Mouse (Mus musculus) cerebellum, adult (tissue): ENCODE results near the gene Rmnd5b.
"Not testable (repeated sequence)": the region's sequence is repeated elsewhere in the genome, so short reads cannot be mapped to it uniquely, and the experiment has no call there.

Source experiments
- ATAC-seq: cut with Nextera tagmentation; 2 replicates; pipeline ENCODE4 v1.9.2; 2017; ENCODE audit warnings: mild to moderate bottlenecking, moderate library complexity, mixed read lengths; ENCODE audit not compliant: insufficient number of reproducible peaks, low FRiP score, low TSS enrichment

Rmnd5b gene

DNA sequence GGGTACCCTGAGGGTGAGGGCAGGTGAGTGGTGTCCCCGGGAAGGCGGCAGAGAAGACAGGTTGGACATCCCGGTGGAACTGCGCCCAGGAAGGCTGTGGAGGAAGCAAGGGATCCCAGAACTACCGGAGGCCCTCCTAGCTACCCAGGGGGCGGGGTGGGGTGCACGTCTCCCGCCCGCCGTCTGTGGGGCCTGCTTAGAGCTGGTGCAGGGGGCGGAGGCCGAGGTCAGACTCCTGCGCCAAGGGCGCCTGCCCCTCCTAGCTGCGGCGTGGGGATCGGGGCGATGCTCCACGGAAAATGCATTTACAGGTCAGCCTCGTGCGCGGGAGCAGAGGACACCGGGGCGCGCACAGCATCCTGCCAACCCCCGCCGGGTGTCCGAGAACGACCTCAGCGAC, 14.6 kb upstream of the Rmnd5b start:
- no peak for ATAC-seq

DNA sequence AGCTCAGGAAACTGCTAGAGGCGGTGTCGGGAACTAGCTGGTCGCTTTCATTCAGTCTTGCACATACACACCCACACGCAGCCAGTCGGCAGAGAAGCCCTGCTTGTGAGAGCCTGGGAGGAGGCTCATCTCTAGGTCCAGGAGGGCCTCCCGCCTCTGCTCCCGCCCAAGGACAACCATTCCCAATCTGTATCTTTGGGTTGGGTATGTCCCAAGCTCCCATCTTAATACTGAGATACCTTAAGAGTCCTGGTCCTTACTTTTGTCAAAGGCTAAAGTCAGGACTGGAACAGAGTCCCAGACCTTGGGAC, 14.1 kb upstream of the Rmnd5b start:
- ATAC-seq, result no peak

DNA sequence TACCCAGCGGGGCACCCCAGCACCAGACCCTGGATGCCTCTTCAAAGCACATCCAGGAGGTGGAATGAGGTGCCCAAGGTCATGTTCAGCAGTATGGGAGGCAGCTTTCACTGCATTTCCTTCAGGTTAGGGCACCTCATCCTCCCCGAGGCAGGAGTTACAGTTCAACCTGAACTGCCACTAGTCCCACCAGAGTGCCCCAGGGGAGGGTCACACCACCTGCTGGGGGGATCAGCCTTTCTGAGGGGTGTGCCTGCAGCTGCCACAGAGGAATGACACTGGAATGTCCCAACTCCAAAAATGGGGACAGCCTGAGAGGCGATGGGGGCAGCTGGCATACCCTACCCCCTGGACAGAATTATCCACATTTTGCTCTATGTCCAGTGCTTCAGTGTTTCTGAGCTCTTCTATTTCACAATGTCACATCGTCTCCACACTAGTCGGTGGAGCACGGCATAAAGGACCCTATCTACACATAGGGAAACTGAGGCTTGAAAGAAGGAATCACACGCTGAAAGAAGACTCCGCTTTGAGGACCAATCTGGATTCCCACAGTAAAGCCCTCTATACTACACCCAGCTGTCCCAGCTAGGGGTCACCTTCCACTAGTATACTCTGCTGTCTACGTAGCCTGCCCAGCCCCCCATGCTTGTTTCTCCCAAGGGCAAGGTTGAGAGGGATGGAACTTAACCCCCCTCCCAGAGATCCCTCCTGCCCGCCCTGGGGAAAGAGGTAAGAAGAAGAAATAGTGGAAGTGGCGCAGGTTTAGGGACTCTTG, 13.6 kb upstream of the Rmnd5b start:
- ATAC-seq, result no peak

DNA sequence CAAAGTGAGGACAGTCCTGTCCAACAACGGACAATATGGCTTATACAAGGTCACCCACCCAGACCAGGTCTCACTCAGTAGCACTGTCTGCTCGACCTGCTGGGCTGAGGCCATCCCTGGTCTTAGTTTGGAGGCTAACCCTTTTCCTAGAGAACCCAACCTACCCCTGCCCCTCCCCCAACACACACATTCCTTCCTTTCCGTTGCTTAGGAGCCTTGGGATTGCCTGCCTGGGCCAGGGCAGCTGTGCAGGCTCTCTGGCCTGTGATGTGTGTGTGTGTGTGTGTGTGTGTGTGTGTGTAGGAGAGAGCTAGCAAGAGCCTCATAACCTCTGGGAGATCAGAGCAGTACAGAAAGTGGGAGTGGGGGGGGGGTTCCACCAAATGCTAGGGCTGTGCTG, 12.9 kb upstream of the Rmnd5b start:
- ATAC-seq, result no peak

DNA sequence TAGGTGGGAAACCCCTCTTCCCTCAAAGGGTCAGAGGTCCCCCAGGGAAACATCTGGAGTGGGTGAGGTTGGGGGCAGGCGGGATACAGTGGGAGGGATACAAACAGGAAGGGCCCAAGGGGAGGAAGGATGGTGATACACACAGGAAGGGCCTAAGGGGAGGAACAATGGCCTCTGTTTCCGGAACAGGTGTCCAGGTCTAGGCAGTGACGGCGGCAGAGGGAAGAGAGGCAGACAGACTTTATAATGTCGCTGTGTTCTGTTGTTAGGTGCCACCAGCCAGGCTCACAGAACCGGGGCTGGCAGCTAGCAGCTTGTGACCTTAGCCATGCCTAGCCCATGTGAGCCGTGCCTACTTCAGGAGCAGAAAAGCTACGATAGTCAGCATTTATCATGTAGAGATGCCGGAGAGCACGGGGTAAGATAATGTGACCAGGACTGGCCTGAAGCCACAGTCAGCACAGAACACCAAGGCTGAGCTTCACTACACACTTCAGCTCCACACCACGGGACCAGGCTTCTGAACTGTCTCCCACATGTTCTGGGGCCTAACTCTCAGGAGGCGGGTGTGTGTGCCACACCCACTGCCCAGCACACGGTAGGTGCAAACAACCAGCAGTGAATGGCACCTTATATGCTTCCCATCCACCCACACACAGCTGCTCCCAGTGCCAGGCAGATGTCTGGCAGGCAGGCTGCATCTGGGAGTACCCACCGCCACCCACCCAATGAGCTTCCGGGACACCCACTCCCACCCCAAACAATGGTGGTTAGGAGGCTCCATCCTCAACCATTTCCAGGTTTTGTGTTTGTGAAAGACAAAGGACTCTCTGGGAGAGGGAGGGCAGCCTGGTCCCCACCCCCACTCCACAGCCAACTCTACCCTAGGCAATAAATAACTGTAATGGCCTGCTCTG, 11.3 kb upstream of the Rmnd5b start:
- no peak for ATAC-seq

DNA sequence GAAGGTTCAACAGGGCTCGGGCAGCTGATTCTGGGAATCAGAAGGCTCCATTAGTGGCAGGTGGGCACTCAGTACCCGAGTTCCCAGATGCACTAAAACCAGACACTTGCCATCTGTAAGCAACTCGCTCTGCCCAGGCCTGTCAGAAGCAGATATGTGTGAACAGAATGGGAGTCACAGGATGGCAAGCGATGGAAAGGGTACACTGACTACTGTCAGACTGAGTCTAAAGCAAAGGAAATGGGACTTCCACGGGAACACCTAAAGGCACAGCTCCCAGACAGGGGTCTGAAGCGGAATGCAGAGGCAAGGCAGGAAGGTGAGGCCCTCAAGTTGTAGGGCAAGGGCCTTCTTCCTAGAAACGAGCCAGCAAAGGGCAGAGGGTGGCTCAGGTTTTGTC, 10.5 kb upstream of the Rmnd5b start:
- ATAC-seq, result no peak

DNA sequence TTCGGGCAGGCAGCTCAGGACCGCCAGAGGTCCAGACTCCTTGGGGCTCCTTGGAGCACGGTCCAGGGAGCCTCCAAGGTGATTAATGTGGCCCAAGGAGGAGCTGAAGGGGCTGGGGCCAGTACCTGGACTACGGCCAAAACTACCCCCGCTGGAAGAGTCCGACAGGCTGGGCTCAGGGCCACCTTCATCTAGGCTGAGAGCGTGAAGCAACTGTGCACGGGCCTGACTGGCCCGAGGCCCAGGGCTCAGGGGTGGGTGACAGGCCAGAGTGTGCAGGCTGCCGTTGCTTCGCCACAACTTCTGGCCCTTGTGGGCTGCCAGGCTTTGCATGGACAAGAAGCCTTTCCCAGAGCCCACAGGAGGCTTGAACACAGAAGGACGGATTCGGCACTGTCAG, 9.6 kb upstream of the Rmnd5b start:
- ATAC-seq, result no peak

DNA sequence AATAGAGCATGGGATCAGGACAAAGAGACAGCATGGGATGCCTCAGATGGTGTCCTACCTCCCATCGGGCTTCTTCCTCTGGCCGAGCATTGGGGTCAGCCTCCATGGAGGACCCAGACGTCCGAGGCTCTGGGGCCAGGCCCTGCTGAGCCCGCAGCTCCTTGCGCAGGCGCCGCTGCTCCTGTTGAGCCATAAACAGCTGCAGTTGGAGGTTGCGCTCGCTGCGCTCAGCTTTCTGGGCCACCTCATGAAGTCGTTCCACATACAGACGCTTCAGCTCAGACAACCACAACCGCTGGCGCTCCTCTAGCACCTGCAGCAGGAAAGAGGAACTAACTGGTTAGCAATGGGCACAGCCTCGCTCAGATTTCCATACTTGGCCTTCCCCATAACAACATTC, 8.5 kb upstream of the Rmnd5b start:
- ATAC-seq, result no peak

DNA sequence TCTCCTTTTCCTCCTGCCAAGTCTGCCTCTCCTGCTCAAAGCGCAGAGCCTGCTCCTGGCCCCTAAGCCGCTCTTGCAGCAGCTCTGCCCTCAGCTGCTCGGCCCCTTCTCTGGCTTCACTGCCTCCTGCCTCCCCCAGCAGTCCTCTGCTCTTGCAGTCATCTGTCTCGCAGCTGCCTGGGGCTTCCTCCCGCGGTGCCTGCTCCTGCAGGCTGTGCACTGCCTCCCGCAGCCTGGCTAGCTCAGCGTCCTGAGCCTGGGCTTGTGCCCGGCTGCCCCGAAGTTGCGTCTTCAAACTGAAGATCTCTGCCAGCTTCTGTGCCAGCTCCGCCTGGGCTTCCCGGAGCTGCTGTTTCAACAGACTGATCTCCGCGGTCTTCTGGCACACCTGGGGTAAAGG, 8.1 kb upstream of the Rmnd5b start:
- peak; percentile 32; the same call in 1 of the 2 replicates for ATAC-seq

DNA sequence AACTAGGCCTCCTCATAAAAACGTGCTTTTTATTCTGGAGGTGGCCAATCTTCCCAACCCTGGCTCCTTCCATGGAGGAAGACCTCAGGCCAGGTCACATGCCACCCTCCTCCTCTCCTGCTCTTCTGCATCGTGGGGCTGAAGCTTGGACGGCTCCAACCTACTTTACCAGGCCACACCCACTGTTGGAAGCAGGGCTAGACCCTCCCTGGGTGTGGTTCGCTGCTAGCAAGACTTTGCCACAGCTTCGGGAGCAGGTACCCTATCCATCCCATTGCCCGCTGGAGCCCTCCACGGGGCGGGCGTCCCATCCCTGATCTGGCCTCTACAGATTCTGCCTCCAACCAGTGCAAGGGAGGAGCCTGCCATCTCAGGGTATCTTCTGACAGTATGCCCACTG, 7.5 kb upstream of the Rmnd5b start:
- ATAC-seq, result peak; percentile 57; the same call in 1 of the 2 replicates

DNA sequence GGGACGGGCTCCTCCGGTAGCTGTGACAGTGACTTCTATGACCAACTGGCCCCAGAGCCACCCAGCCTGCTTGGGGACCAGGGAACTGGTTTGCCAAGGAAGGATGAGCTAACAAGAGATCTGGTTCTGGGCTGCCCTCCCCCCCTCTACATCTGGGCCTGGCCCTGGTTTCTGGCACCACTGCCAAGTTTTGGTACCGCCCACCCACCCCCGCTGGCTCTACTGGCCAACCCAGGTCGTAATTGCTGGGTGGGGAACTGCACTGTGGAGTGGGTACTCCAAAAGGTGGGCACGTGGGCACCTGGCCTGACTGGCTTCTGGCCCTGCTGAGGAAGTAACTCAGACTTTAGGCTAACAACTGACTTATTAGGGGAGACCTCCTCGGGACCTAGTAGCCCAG, 5.1 kb upstream of the Rmnd5b start:
- no peak for ATAC-seq

DNA sequence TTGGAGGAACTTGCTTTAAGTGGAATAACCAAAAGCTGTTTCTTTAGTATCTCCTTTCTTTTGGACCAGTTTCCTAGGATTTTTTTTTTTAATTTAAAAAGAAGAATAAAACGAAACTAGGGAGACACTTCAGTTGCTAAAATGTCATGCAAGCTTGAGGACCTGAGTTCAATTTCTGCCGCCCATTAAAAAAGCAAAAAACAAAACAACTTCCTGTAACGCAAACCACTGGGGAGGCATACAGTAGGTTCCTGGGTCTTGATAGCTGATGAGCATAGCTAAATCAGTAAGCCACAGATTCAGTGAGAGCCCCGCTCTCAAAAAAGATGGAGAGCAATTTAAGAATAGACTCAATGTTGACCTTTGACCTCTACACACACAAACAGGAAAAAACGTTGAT, 2.8 kb upstream of the Rmnd5b start:
- ATAC-seq, result no peak

DNA sequence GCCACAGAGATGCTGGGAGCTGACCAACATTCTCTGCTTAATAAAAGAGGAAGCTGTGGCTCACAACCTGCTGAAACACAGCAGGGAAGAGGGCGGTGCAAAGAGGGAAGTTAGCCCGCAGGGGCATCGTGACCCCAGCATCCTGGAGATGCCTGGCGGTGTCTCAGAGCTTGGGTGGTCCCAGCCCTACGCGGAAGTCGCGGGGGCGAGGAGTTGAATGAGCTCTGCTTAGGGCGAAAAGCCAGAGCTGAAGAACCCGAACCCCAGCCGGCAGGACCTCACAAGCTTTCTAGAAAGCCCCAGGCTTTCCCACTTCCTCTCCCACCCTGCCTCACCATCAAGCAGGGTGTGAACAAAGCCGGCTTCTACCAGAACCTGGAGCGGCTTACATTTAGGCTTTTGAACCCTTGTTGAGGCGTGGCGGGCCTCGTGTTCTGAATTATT, 2.3 kb upstream of the Rmnd5b start:
- no peak for ATAC-seq

DNA sequence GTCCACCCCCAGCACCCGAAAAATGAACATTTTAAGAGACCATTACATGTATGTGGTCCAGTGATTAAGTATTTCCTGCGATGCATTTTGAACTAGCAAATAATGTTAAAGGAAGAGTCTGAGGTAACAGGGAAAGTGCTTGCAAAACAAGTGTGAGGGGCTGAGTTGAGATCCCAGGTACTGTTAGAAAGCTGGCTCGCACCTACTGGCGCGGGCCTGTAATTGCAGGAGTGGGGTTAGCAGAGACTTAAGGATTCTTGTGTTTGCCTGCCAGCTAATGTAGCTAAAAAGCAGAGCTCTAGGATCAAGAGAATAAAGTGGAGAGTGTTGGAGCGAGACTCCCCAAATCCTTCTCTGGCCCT, 608 bp upstream of the Rmnd5b start:
- peak; percentile 42; the same call in 1 of the 2 replicates for ATAC-seq

DNA sequence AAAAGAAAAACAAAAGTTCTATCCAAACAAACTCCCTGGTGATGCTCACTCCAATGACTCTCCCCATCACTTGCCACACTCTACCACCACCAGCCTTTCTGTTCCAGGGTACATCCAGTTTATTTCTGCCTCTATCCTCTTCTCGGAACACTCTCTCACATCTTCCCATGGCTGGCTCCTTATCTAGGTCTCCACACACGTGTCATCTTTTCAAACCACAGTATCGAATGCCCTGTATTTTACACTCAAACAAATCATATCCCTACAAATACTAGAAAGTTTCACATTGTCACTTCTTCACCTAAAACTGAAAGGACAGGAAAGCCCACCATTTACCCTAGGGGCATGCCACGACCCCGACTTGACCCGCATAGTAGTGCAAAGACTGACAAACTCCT, 570 bp downstream of the Rmnd5b start:
- no peak for ATAC-seq

DNA sequence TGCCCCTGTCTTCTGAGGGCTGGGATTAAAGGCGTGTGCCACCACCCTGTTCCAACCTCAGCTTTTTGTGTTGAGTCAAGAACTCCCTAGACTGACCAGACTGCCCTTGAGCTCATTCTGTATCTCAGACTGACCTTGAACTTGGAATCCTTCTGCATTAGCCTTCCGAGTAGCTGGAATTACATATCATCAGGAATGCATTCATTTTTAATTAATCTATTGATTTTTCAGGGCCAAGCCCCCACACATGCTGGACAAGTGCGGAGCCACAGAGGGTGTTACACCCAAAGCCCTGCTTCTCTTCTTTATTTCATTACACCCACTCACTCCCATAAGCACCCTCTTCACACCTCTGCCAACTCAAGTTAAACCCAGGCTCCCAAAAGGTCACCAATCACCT, 2.0 kb downstream of the Rmnd5b start:
- ATAC-seq, result no peak

DNA sequence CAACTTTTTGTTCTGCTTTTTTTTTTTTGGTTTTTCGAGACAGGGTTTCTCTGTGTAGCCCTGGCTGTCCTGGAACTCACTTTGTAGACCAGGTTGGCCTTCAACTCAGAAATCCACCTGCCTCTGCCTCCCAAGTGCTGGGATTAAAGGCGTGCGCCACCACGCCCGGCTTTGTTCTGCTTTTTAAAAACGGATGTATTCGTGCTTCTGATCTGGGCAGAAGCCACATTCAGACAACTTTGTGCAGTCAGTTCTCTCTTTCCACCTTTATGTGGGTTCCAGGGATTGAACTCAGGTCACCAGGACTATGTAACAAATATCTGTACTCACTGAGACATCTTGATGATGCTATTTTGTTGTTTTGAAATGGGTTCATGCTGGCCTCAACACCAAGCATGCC, 2.5 kb downstream of the Rmnd5b start:
- not testable (repeated sequence) for ATAC-seq

DNA sequence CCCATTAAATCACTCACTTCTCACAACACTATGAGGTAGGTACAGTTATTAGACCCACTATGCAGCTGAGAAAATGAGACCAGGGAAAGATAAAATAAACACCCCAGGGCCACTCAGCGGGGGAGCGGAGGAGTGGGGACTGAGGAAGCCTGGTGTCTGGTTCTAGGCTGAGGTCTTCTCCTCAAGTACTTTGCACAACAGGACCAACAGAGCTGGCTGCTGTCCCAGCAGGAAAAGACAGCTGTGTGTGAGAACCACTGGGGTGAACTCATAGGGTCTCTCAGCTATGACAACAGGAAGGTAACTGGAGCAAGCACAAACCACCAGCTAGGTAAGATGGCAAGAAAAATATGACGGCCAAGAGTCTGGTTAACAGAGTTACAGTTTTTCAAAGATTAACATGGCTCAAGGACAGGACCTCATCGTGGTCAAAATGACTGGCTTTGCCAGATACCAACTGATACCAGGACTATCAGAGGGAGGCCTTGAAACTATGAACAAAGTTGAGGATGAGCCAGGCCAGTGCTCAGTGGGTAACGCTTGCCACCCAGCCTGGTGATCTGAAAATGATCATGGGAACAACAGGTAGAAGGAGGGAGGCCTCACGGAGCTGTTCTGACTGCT, 3.5 kb downstream of the Rmnd5b start:
- no peak for ATAC-seq

DNA sequence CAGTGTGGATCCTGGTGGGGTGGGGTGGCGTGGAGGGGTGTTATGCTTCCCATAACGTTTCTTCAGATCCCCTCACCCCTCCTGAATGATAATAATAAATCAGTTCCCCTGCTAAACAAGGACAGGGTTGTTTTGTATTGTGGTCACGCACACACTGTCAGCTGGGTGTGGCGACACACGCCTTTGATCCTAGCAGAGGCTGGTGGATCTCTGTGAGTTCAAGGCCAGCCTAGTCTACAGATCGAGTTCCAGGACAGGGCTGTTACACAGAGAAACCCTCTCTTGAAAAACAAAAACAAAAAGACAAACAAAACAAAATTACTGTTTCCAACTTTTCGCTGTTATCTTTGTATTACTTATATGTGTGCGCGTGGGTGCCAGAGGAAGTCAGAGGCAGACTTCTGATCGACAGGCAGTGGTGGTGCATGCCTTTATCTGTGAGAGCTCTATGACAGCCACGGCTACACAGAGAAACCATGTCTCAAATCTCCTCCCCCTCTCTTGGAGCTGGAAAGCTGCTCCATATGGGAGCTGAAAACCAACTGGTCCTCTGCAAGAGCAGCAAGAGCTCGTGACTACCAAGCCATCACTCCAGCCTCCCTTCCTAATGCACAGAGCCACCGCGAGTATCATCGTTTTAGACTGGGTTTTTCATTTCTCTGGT, 5.9 kb downstream of the Rmnd5b start:
- no peak for ATAC-seq

DNA sequence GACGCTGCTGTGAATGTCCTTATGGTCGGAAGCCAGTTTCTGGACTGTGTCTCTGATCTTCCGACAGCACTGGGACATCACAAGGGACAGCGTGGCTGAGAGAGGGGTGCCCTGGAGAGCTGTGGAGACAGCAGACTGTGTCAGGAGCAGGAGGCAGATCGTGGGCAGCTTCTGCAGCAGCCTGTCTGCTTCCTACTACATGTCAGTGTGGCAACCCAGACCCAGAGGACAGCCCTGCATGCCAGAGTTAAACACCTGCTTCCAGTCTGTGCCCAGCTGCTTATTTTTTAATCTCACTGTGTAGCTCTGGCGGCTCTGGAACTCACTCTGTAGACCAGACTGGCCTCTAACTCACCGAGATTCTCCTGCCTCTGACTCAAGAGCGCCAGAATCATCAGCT, 7.8 kb downstream of the Rmnd5b start:
- ATAC-seq, result no peak

DNA sequence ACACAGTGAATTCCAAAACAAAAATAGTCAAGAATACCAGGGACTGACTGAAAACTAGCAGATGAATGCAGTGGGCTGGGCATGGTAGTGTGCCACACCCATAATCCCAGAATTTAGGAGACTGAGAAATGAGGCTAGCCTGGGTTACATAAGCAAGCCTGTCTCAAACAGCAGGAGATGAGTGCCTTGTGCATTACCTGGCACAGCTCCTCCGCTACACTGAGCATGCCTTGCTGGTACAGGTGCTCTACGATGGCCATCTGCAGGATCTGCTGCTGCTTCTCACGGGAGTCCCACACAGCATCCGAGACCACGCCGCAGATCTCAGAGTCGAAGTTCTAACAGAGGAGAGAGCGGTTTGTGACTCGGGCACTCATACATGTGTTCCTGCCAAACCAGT, 8.3 kb downstream of the Rmnd5b start:
- ATAC-seq, result 0 out of 2 replicates have a peak, but pooled peaks have one; percentile 26
